Mouse (Mus musculus): ENCODE results near the gene Lrch1. TPM values are rescaled to one million over a fixed set of nuclear protein-coding genes. Genes with fewer than 3 reads are reported as not detected.
A peak's percentile ranks its signal among the peaks of the same experiment; 100 is the strongest.

The Lrch1 gene
- polyA plus RNA-seq, 1 experiment from 2014 or later, result 16.0 TPM

- no peak overlapping the region for H3K27ac ChIP-seq (ENCODE audit: low read length)
These were observed 9.0 kb upstream of the Lrch1 start for GRCm38 (mm10) chr14:74956702-74957101.

GRCm38 (mm10) chr14:74956234-74956633 is 8.6 kb upstream of the Lrch1 start:
- H3K9me3 ChIP-seq (ENCODE audit: control insufficient read depth, low read depth, low read length), result no peaks in the 10 kb centered on the region
- no peak for ATAC-seq (ENCODE audit: insufficient number of reproducible peaks, insufficient read depth, low FRiP score, low read depth)
- no peak overlapping the region for H3K4me2 ChIP-seq (replicated peaks; ENCODE audit: low read depth, low read length)
- H3K27me3 ChIP-seq (ENCODE audit: control insufficient read depth, insufficient read depth, low read length), result no peaks in the 10 kb centered on the region
- 58% methylated on average over 1 of the region's 1 CpGs for WGBS
- no peaks in the 10 kb centered on the region for H3K4me1 ChIP-seq (ENCODE audit: control insufficient read depth, insufficient read depth, low read length)
- no peak overlapping the region for H3K27ac ChIP-seq (ENCODE audit: low read length)
- H3K9ac ChIP-seq (replicated peaks; ENCODE audit: low read depth, low read length), result no peak overlapping the region
- no peak overlapping the region for H3K4me3 ChIP-seq (ENCODE audit: low read depth, low read length)
- H3K36me3 ChIP-seq (ENCODE audit: control insufficient read depth, insufficient read depth, low read length), result no peaks in the 10 kb centered on the region

More at GRCm38 (mm10) chr14:74956702-74957101, 9.0 kb upstream of the Lrch1 start:
- Histone ChIP-seq H3K4me2 (replicated peaks; ENCODE audit: low read depth, low read length) (no peak overlapping the region), H3K36me3 (ENCODE audit: control insufficient read depth, insufficient read depth, low read length) (no peaks in the 10 kb centered on the region), H3K4me3 (ENCODE audit: low read depth, low read length) (no peak overlapping the region), H3K27me3 (ENCODE audit: control insufficient read depth, insufficient read depth, low read length) (no peaks in the 10 kb centered on the region), H3K9me3 (ENCODE audit: control insufficient read depth, low read depth, low read length) (no peaks in the 10 kb centered on the region), H3K4me1 (ENCODE audit: control insufficient read depth, insufficient read depth, low read length) (no peaks in the 10 kb centered on the region), H3K9ac (replicated peaks; ENCODE audit: low read depth, low read length) (no peak overlapping the region)
- no peak for ATAC-seq (ENCODE audit: insufficient number of reproducible peaks, insufficient read depth, low FRiP score, low read depth)
- WGBS, result 28% methylated on average over 2 of the region's 2 CpGs

- Histone ChIP-seq H3K27ac (ENCODE audit: low read length) (no peak overlapping the region), H3K36me3 (ENCODE audit: control insufficient read depth, insufficient read depth, low read length) (no peaks in the 10 kb centered on the region), H3K4me1 (ENCODE audit: control insufficient read depth, insufficient read depth, low read length) (peaks cover 11% of the 10 kb centered on the region; the same call in 1 of the 2 replicates), H3K4me2 (replicated peaks; ENCODE audit: low read depth, low read length) (peak overlapping the region; percentile 72; the same call in 1 of the 2 replicates), H3K9me3 (ENCODE audit: control insufficient read depth, low read depth, low read length) (no peaks in the 10 kb centered on the region), H3K9ac (replicated peaks; ENCODE audit: low read depth, low read length) (no peak overlapping the region), H3K4me3 (ENCODE audit: low read depth, low read length) (peak overlapping the region; percentile 90), H3K27me3 (ENCODE audit: control insufficient read depth, insufficient read depth, low read length) (no peaks in the 10 kb centered on the region)
- WGBS, result 40% methylated on average over 14 of the region's 14 CpGs
- 0 out of 2 replicates have a peak, but pooled peaks have one; percentile 17 for ATAC-seq (ENCODE audit: insufficient number of reproducible peaks, insufficient read depth, low FRiP score, low read depth)
These were observed 957 bp upstream of the Lrch1 start for GRCm38 (mm10) chr14:74948426-74949240.

GRCm38 (mm10) chr14:74948014-74948396 is 329 bp upstream of the Lrch1 start:
- Histone ChIP-seq H3K36me3 (ENCODE audit: control insufficient read depth, insufficient read depth, low read length) (no peaks in the 10 kb centered on the region), H3K4me2 (replicated peaks; ENCODE audit: low read depth, low read length) (peak overlapping the region; percentile 72), H3K27ac (ENCODE audit: low read length) (peak overlapping the region; percentile 91; the same call in 1 of the 2 replicates), H3K9ac (replicated peaks; ENCODE audit: low read depth, low read length) (peak overlapping the region; percentile 83), H3K9me3 (ENCODE audit: control insufficient read depth, low read depth, low read length) (no peaks in the 10 kb centered on the region), H3K4me1 (ENCODE audit: control insufficient read depth, insufficient read depth, low read length) (peaks cover 11% of the 10 kb centered on the region; the same call in 1 of the 2 replicates), H3K27me3 (ENCODE audit: control insufficient read depth, insufficient read depth, low read length) (no peaks in the 10 kb centered on the region), H3K4me3 (ENCODE audit: low read depth, low read length) (peak overlapping the region; percentile 90)
- WGBS, result 27% methylated on average over 13 of the region's 13 CpGs
- ATAC-seq (ENCODE audit: insufficient number of reproducible peaks, insufficient read depth, low FRiP score, low read depth), result no peak

GRCm38 (mm10) chr14:74946751-74947375 is 813 bp downstream of the Lrch1 start:
- Histone ChIP-seq H3K27me3 (ENCODE audit: control insufficient read depth, insufficient read depth, low read length) (no peaks in the 10 kb centered on the region), H3K9me3 (ENCODE audit: control insufficient read depth, low read depth, low read length) (no peaks in the 10 kb centered on the region), H3K36me3 (ENCODE audit: control insufficient read depth, insufficient read depth, low read length) (no peaks in the 10 kb centered on the region), H3K4me3 (ENCODE audit: low read depth, low read length) (peak overlapping the region; percentile 90), H3K4me2 (replicated peaks; ENCODE audit: low read depth, low read length) (peak overlapping the region; percentile 72), H3K4me1 (ENCODE audit: control insufficient read depth, insufficient read depth, low read length) (peaks cover 14% of the 10 kb centered on the region; the same call in 1 of the 2 replicates), H3K9ac (replicated peaks; ENCODE audit: low read depth, low read length) (peak overlapping the region; percentile 83), H3K27ac (ENCODE audit: low read length) (peak overlapping the region; percentile 91)
- ATAC-seq (ENCODE audit: insufficient number of reproducible peaks, insufficient read depth, low FRiP score, low read depth), result peak; percentile 55
- under 1% methylated on average over 55 of the region's 56 CpGs for WGBS

GRCm38 (mm10) chr14:74946321-74946750 is 1.3 kb downstream of the Lrch1 start:
- Histone ChIP-seq H3K36me3 (ENCODE audit: control insufficient read depth, insufficient read depth, low read length) (no peaks in the 10 kb centered on the region), H3K27ac (ENCODE audit: low read length) (peak overlapping the region; percentile 91), H3K4me3 (ENCODE audit: low read depth, low read length) (peak overlapping the region; percentile 90), H3K4me1 (ENCODE audit: control insufficient read depth, insufficient read depth, low read length) (peaks cover 14% of the 10 kb centered on the region; the same call in 1 of the 2 replicates), H3K27me3 (ENCODE audit: control insufficient read depth, insufficient read depth, low read length) (no peaks in the 10 kb centered on the region), H3K4me2 (replicated peaks; ENCODE audit: low read depth, low read length) (peak overlapping the region; percentile 72), H3K9me3 (ENCODE audit: control insufficient read depth, low read depth, low read length) (no peaks in the 10 kb centered on the region), H3K9ac (replicated peaks; ENCODE audit: low read depth, low read length) (peak overlapping the region; percentile 83)
- peak; percentile 16 for ATAC-seq (ENCODE audit: insufficient number of reproducible peaks, insufficient read depth, low FRiP score, low read depth)
- WGBS, result 5% methylated on average over 13 of the region's 13 CpGs

- peaks cover 14% of the 10 kb centered on the region; the same call in 1 of the 2 replicates for H3K4me1 ChIP-seq (ENCODE audit: control insufficient read depth, insufficient read depth, low read length)
- no peak for ATAC-seq (ENCODE audit: insufficient number of reproducible peaks, insufficient read depth, low FRiP score, low read depth)
- H3K9ac ChIP-seq (replicated peaks; ENCODE audit: low read depth, low read length), result no peak overlapping the region; the same call in 1 of the 2 replicates
- peak overlapping the region; percentile 90 for H3K4me3 ChIP-seq (ENCODE audit: low read depth, low read length)
- H3K4me2 ChIP-seq (replicated peaks; ENCODE audit: low read depth, low read length), result peak overlapping the region; percentile 72
- WGBS, result 80% methylated on average over 11 of the region's 11 CpGs
- H3K36me3 ChIP-seq (ENCODE audit: control insufficient read depth, insufficient read depth, low read length), result no peaks in the 10 kb centered on the region
- H3K27ac ChIP-seq (ENCODE audit: low read length), result peak overlapping the region; percentile 91
- H3K9me3 ChIP-seq (ENCODE audit: control insufficient read depth, low read depth, low read length), result no peaks in the 10 kb centered on the region
- no peaks in the 10 kb centered on the region for H3K27me3 ChIP-seq (ENCODE audit: control insufficient read depth, insufficient read depth, low read length)
These were observed 2.1 kb downstream of the Lrch1 start for GRCm38 (mm10) chr14:74945266-74946215.
